Mouse (Mus musculus) C3H10T1/2 (cell line): ENCODE results near the gene Man1c1. TPM values are rescaled to one million over a fixed set of nuclear protein-coding genes. Genes with fewer than 3 reads are reported as not detected.

Source experiments
- polyA plus RNA-seq, 2 experiments: library from polyadenylated mRNA; unstranded; fragments of >200 nt; fragmentation: generic; extraction: Trizol; gene quantifications; one replicate each; pipeline ENCODE4 v1.2.1; 2012; ENCODE audit warnings: missing spikeins in 2 of 2

Gene Man1c1
- 10 to 100 TPM in 1 of 2 experiments, under 1 TPM in 1; 0.80 to 20.9 TPM for polyA plus RNA-seq

GRCm38 (mm10) chr4:134703835-134704546 lies at the start of gene Man1c1:
Gene Man1c1 (minus strand): TSS chr4:134704290.

GRCm38 (mm10) chr4:134551494-134552316 lies 152.4 kb downstream of the Man1c1 start, which contains the start of gene Selenon:
Gene Selenon (minus strand): TSS chr4:134552166.

GRCm38 (mm10) chr4:134534932-134535786 lies 168.9 kb downstream of the Man1c1 start, which contains the start of gene Mtfr1l:
Gene Mtfr1l (minus strand): TSS chr4:134535387.

Other genes with a start within 250 kb of the Man1c1 start
- 100 to 1,000 TPM; 356 to 718 TPM for gene Stmn1, start 236.0 kb downstream of the Man1c1 start, polyA plus RNA-seq
- gene Paqr7, start 207.6 kb downstream of the Man1c1 start, polyA plus RNA-seq: under 1 TPM; 0.05 to 0.46 TPM
- gene Aunip, start 193.3 kb downstream of the Man1c1 start, polyA plus RNA-seq: 1 to 10 TPM; 3.3 to 4.3 TPM
- 10 to 100 TPM; 32.0 to 56.6 TPM for gene Mtfr1l, start 168.9 kb downstream of the Man1c1 start, polyA plus RNA-seq
- 10 to 100 TPM; 36.5 to 83.6 TPM for gene Selenon, start 152.1 kb downstream of the Man1c1 start, polyA plus RNA-seq
- gene Ldlrap1, start 63.7 kb upstream of the Man1c1 start, polyA plus RNA-seq: 10 to 100 TPM in 1 of 2 experiments, 1 to 10 TPM in 1; 9.8 to 16.4 TPM
- gene Maco1, start 149.1 kb upstream of the Man1c1 start, polyA plus RNA-seq: 10 to 100 TPM in 1 of 2 experiments, 1 to 10 TPM in 1; 2.5 to 22.3 TPM
- gene Rhd, start 160.2 kb upstream of the Man1c1 start, polyA plus RNA-seq: under 1 TPM; 0.18 to 0.81 TPM
- gene Tmem50a, start 210.7 kb upstream of the Man1c1 start, polyA plus RNA-seq: 100 to 1,000 TPM in 1 of 2 experiments, 10 to 100 TPM in 1; 47.3 to 146 TPM
- gene Rsrp1, start 219.3 kb upstream of the Man1c1 start, polyA plus RNA-seq: 10 to 100 TPM in 1 of 2 experiments, 1 to 10 TPM in 1; 7.8 to 80.6 TPM
- 10 to 100 TPM; 23.0 to 44.1 TPM for gene Syf2, start 226.6 kb upstream of the Man1c1 start, polyA plus RNA-seq